Mouse (Mus musculus): ENCODE data around the gene Camk2d. TPM values are rescaled to one million over a fixed set of nuclear protein-coding genes. Genes with fewer than 3 reads are reported as not detected.

The Camk2d gene
- total RNA-seq, 2 experiments from 2014 or later: 35.5 to 36.4 TPM

- Histone ChIP-seq H3K4me3 (no peak overlapping the region), H3K27ac (no peak overlapping the region)
- TF ChIP-seq CTCF (conservative IDR thresholded peaks at IDR 0.05): no peak
- DNase-seq (ENCODE audit: low spot score in 2 of 2): no peak
These were observed 26.4 kb downstream of the Camk2d start for GRCm38 (mm10) chr3:126622509-126622908.

GRCm38 (mm10) chr3:126624994-126625763 lies 29.1 kb downstream of the Camk2d start:
- H3K4me3 ChIP-seq: no peak overlapping the region
- peak overlapping the region; percentile 29 for H3K27ac ChIP-seq
- no peak for DNase-seq (ENCODE audit: low spot score in 2 of 2)
- no peak for TF ChIP-seq CTCF (conservative IDR thresholded peaks at IDR 0.05)

DNA sequence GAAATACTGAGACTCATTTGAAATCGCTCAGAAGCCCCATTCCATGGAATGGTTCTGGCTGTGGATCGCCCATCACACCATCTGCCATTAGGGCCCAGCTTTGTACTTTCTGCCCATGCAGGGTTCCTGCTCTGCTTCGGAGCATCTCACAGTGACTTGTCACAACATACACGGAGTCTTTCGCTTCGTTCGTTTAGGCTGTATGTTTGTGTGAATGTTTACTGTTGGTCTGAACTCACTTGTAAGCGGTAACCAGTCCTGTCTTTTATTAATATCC lies 29.6 kb downstream of the Camk2d start:
- Histone ChIP-seq H3K4me3 (no peak overlapping the region), H3K27ac (peak overlapping the region; percentile 29)
- DNase-seq (ENCODE audit: low spot score in 2 of 2): no peak
- TF ChIP-seq CTCF (conservative IDR thresholded peaks at IDR 0.05): no peak

GRCm38 (mm10) chr3:126627968-126628367 lies 31.9 kb downstream of the Camk2d start:
- no peak for DNase-seq (ENCODE audit: low spot score in 2 of 2)
- Histone ChIP-seq H3K4me3 (no peak overlapping the region), H3K27ac (no peak overlapping the region)
- no peak for TF ChIP-seq CTCF (conservative IDR thresholded peaks at IDR 0.05)

GRCm38 (mm10) chr3:126628380-126628779 lies 32.3 kb downstream of the Camk2d start:
- no peak for TF ChIP-seq CTCF (conservative IDR thresholded peaks at IDR 0.05)
- no peak for DNase-seq (ENCODE audit: low spot score in 2 of 2)
- no peak overlapping the region for H3K27ac ChIP-seq
- no peak overlapping the region for H3K4me3 ChIP-seq

DNA sequence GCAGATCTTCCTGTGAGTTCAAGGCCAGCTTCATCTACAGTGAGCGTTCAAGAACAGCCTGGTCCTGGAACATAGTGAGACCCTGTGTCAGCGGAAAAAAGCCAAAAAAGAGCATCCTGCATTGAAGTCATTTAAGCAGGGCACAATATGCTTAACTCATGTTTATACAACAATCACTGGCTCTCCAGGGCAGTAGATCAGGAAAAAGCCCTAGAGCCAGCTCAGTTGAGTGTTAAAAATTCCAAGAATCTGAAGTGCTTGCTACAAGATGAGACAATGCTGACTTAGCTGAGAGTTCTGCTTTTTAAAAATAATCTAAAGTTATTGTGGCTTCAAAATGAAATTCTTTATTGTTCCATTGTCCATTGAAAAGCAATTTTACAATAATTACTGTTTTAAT lies 32.9 kb downstream of the Camk2d start:
- DNase-seq (ENCODE audit: low spot score in 2 of 2): no peak
- TF ChIP-seq CTCF (conservative IDR thresholded peaks at IDR 0.05): no peak

GRCm38 (mm10) chr3:126630111-126630869 lies 34.2 kb downstream of the Camk2d start:
- no peak for DNase-seq (ENCODE audit: low spot score in 2 of 2)
- H3K4me3 ChIP-seq: no peak overlapping the region
- TF ChIP-seq CTCF (conservative IDR thresholded peaks at IDR 0.05): no peak
- no peak overlapping the region for H3K27ac ChIP-seq

More for the DNA sequence above, 32.9 kb downstream of the Camk2d start:
- Histone ChIP-seq H3K4me3 (no peak overlapping the region), H3K27ac (no peak overlapping the region)

DNA sequence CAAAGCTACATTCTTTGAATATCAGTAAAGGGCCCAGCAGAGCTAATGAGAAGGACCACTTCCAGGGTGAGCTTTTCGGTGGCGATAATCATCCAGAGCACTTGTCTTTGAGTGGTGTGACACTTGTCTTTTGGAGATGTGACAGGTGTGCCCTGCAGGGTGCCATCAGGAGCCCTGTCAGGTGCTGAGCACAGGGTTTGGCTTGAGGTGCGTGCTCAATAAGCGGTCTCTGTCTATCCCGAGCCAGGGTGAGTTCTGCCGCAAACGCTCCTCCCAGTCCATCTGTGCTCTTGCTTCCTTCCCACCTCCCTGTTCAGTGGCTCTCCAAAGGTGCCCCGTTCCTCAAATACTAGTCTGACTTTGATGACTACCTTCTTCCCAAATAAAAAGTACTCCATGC lies 35.5 kb downstream of the Camk2d start:
- Histone ChIP-seq H3K4me3 (no peak overlapping the region), H3K27ac (no peak overlapping the region)
- no peak for DNase-seq (ENCODE audit: low spot score in 2 of 2)
- no peak for TF ChIP-seq CTCF (conservative IDR thresholded peaks at IDR 0.05)

DNA sequence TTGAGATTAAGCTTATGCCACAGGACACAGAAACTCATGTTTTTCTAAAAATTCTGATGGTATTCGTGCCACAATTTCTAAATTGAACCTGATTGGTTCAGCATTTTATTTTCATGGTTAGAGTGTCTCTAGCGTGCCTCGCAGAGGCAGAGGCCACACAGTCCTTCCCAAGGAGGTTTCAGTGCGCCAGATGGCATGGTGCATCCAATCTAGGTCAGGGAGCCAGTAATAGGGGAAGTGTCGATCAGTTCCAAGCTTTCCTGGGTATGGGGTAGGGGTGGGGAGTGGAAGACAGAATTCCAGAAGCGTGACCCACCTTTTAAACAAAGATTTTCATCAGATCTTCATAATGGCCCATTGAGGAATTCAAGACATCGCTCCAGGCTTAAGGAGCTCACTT lies 36.5 kb downstream of the Camk2d start:
- H3K27ac ChIP-seq: no peak overlapping the region
- TF ChIP-seq CTCF (conservative IDR thresholded peaks at IDR 0.05): no peak

GRCm38 (mm10) chr3:126634171-126634570 lies 38.1 kb downstream of the Camk2d start:
- TF ChIP-seq CTCF (conservative IDR thresholded peaks at IDR 0.05): no peak
- Histone ChIP-seq H3K4me3 (no peak overlapping the region), H3K27ac (no peak overlapping the region)
- DNase-seq (ENCODE audit: low spot score in 2 of 2): no peak

More for the DNA sequence above, 36.5 kb downstream of the Camk2d start:
- DNase-seq (ENCODE audit: low spot score in 2 of 2): no peak
- no peak overlapping the region for H3K4me3 ChIP-seq

DNA sequence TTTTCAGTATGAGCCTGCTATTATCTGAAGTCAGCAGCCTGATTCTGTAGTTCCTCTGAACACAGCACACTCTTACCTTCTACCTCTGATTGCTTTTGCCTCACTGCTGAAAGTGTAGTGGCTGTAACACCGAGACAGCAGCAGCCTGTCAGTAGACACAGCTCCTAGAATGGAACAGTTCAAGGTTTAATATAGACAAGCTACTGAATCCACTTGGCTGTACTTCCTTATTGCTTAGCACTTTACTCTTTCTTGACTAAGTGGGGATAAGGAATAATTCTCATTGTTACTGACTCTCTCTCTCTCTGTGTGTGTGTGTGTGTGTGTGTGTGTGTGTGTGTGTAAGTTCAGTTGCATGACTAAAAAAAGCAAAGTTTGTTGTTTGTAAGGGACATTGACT lies 42.2 kb downstream of the Camk2d start:
- no peak for TF ChIP-seq CTCF (conservative IDR thresholded peaks at IDR 0.05)
- no peak for DNase-seq (ENCODE audit: low spot score in 2 of 2)
- no peak overlapping the region for H3K27ac ChIP-seq

DNA sequence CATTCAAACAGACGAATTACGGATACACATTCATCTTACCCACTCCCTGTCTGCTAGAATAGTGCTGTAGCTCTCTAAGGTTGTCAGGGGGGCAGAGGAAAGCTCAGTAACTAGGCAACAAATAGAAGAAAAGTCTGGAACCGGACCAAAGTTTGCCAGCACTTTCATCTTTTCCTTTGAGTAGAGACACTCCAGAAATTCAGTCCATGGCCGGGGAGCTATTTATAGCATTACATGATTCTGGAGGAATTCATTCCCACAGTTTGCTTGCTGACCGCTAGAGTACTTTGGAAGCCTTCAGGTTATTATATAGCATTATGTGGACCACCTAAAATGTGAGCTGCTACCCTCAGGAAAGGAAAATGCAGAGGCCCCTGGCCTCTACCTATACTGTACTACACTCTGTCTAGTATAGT lies 43.0 kb downstream of the Camk2d start:
- Histone ChIP-seq H3K4me3 (no peak overlapping the region), H3K27ac (peak overlapping the region; percentile 56; the same call in 1 of the 2 replicates)
- no peak for DNase-seq (ENCODE audit: low spot score in 2 of 2)
- TF ChIP-seq CTCF (conservative IDR thresholded peaks at IDR 0.05): peak; percentile 35

More for the DNA sequence above, 42.2 kb downstream of the Camk2d start:
- H3K4me3 ChIP-seq: no peak overlapping the region

GRCm38 (mm10) chr3:126640443-126641251 lies 44.5 kb downstream of the Camk2d start:
- Histone ChIP-seq H3K4me3 (no peak overlapping the region), H3K27ac (no peak overlapping the region)
- TF ChIP-seq CTCF (conservative IDR thresholded peaks at IDR 0.05): no peak
- no peak for DNase-seq (ENCODE audit: low spot score in 2 of 2)

Measured in layer of hippocampus, adult 2 months (tissue).